8 mouse cellular contexts compared by ENCODE assay signal in genomic region chr4:120568005-120568404, GRCm38 (mm10). TPM values are rescaled to one million over a fixed set of nuclear protein-coding genes. Genes with fewer than 3 reads are reported as not detected.
DNase-seq lines count a peak whose midpoint lies in the region; ATAC-seq and TF ChIP-seq lines count a peak whose summit lies in the region.

No protein-coding gene starts in this region.

- H3K9me3 ChIP-seq in forebrain, embryonic 15.5 days, result no peaks in the 10 kb centered on the region
- no peaks in the 10 kb centered on the region for H3K9me3 ChIP-seq in intestine, postnatal 0 days (ENCODE audit: control insufficient read depth)
- H3K9me3 ChIP-seq in midbrain, embryonic 15.5 days, result no peaks in the 10 kb centered on the region

- no peak for ATAC-seq in forebrain, embryonic 15.5 days (replicated peaks)
- no peak for ATAC-seq in intestine, postnatal 0 days
- ATAC-seq in midbrain, embryonic 15.5 days (replicated peaks), result no peak

- peak overlapping the region; percentile 69 for H3K4me2 ChIP-seq in forebrain, embryonic 15.5 days (replicated peaks)
- H3K4me2 ChIP-seq in intestine, postnatal 0 days (replicated peaks; ENCODE audit: low read depth), result peak overlapping the region; percentile 89
- H3K4me2 ChIP-seq in midbrain, embryonic 15.5 days, result peak overlapping the region; percentile 79

- H3K27me3 ChIP-seq in forebrain, embryonic 15.5 days, result no peaks in the 10 kb centered on the region
- no peaks in the 10 kb centered on the region for H3K27me3 ChIP-seq in intestine, postnatal 0 days (replicated peaks; ENCODE audit: control insufficient read depth, insufficient read depth, low read length)
- no peaks in the 10 kb centered on the region for H3K27me3 ChIP-seq in midbrain, embryonic 15.5 days (replicated peaks)

- peaks cover 30% of the 10 kb centered on the region for H3K4me1 ChIP-seq in forebrain, embryonic 15.5 days
- peaks cover 13% of the 10 kb centered on the region; the same call in 1 of the 2 replicates for H3K4me1 ChIP-seq in intestine, postnatal 0 days (replicated peaks; ENCODE audit: control insufficient read depth, insufficient read depth, low read length)
- peaks cover 28% of the 10 kb centered on the region for H3K4me1 ChIP-seq in midbrain, embryonic 15.5 days

- H3K36me3 ChIP-seq in forebrain, embryonic 15.5 days, result peaks cover 25% of the 10 kb centered on the region
- 0 out of 2 replicates have a peak, but pooled peaks cover 12% of the 10 kb centered on the region for H3K36me3 ChIP-seq in intestine, postnatal 0 days (ENCODE audit: control insufficient read depth, insufficient read depth)
- no peaks in the 10 kb centered on the region for H3K36me3 ChIP-seq in midbrain, embryonic 15.5 days (replicated peaks)

- intact Hi-C loops in left cerebral cortex, adult 2 months (cut with DNase I), result no loop called here
- intact Hi-C loops in left cerebral cortex, postnatal 14 days (cut with DNase I), result no loop called here

- H3K4me3 ChIP-seq in forebrain, embryonic 15.5 days, result peak overlapping the region; percentile 95; the same call in 1 of the 2 replicates
- 0 out of 2 replicates have a peak overlapping the region, but pooled peaks have one; percentile 17 for H3K4me3 ChIP-seq in intestine, postnatal 0 days (ENCODE audit: low read depth, low read length)
- no peak overlapping the region for H3K4me3 ChIP-seq in midbrain, embryonic 15.5 days
- no peak overlapping the region for H3K4me3 ChIP-seq in left cerebral cortex, adult 2 months

- TF ChIP-seq CTCF in intestine, postnatal 0 days (IDR thresholded peaks at IDR 0.05; ENCODE audit: low read depth), result no peak
- no peak for TF ChIP-seq CTCF in left cerebral cortex, adult 2 months (IDR thresholded peaks at IDR 0.05)

- DNase-seq in adrenal gland, postnatal 14 days, result peak; percentile 32
- no peak for DNase-seq in adrenal gland, adult 8-10 months
- DNase-seq in left cerebral cortex, adult 2 months (ENCODE audit: extremely low spot score in 1 of 2, low spot score in 2 of 2), result no peak
- DNase-seq in left cerebral cortex, postnatal 14 days (ENCODE audit: low spot score in 2 of 2), result no peak
- DNase-seq in c-Kit-positive CD71-positive TER-119-positive erythroid progenitor cells, embryonic 14.5 days (ENCODE audit: low spot score), result no peak

- H3K27ac ChIP-seq in forebrain, embryonic 15.5 days (replicated peaks), result no peak overlapping the region
- peak overlapping the region; percentile 35 for H3K27ac ChIP-seq in intestine, postnatal 0 days (ENCODE audit: low read depth, low read length)
- no peak overlapping the region for H3K27ac ChIP-seq in midbrain, embryonic 15.5 days
- H3K27ac ChIP-seq in left cerebral cortex, adult 2 months, result no peak overlapping the region

- 28% methylated on average over 5 of the region's 5 CpGs for WGBS in forebrain, embryonic 15.5 days
- WGBS in intestine, postnatal 0 days, result 36% methylated on average over 5 of the region's 5 CpGs
- 57% methylated on average over 5 of the region's 5 CpGs for WGBS in midbrain, embryonic 15.5 days

- H3K9ac ChIP-seq in forebrain, embryonic 15.5 days (replicated peaks), result no peak overlapping the region; the same call in 1 of the 2 replicates
- peak overlapping the region; percentile 4; the same call in 1 of the 2 replicates for H3K9ac ChIP-seq in intestine, postnatal 0 days (ENCODE audit: low read depth, low read length)
- peak overlapping the region; percentile 27; the same call in 1 of the 2 replicates for H3K9ac ChIP-seq in midbrain, embryonic 15.5 days

RNA-seq across cellular contexts. Expression of gene Ctps, which starts 2.1 kb away (rescaled TPM):
- 31.7 and 37.3 TPM in 2 replicates for total RNA-seq in adrenal gland, postnatal 14 days (2021)
- total RNA-seq in adrenal gland, adult 8-10 months (2022), result 10 to 100 TPM; 36.8 to 41.7 (median 39.2) TPM
- polyA plus RNA-seq in forebrain, embryonic 15.5 days (2015; fragmentation: Nextera tagmentation; extraction: Ambion mirVana), result 96.1 and 97.7 TPM in 2 replicates
- polyA plus RNA-seq in intestine, postnatal 0 days (2015; fragmentation: Nextera tagmentation; extraction: Ambion mirVana), result 23.4 and 23.7 TPM in 2 replicates
- 70.9 and 78.4 TPM in 2 replicates for polyA plus RNA-seq in midbrain, embryonic 15.5 days (2015; fragmentation: Nextera tagmentation; extraction: Ambion mirVana)
- 10 to 100 TPM; 40.0 to 42.4 TPM for total RNA-seq in left cerebral cortex, adult 2 months (2021)
- 10 to 100 TPM; 52.3 to 53.6 TPM for total RNA-seq in left cerebral cortex, postnatal 14 days (2021)

RNA-seq across cellular contexts. Expression of gene Gm8439, which starts 20.5 kb away (rescaled TPM):
- total RNA-seq in adrenal gland, postnatal 14 days (2021), result not detected in 2 replicates
- total RNA-seq in adrenal gland, adult 8-10 months (2022), result not detected
- polyA plus RNA-seq in forebrain, embryonic 15.5 days (2015; fragmentation: Nextera tagmentation; extraction: Ambion mirVana), result not detected in 2 replicates
- not detected in 2 replicates for polyA plus RNA-seq in intestine, postnatal 0 days (2015; fragmentation: Nextera tagmentation; extraction: Ambion mirVana)
- not detected in 2 replicates for polyA plus RNA-seq in midbrain, embryonic 15.5 days (2015; fragmentation: Nextera tagmentation; extraction: Ambion mirVana)
- total RNA-seq in left cerebral cortex, adult 2 months (2021), result not detected
- total RNA-seq in left cerebral cortex, postnatal 14 days (2021), result not detected

RNA-seq across cellular contexts. Expression of gene Slfnl1, which starts 36.0 kb away (rescaled TPM):
- total RNA-seq in adrenal gland, postnatal 14 days (2021), result 0.19 TPM in 1 of 2 replicates, not detected in the other
- under 1 TPM; 0.22 to 0.59 (median 0.39) TPM for total RNA-seq in adrenal gland, adult 8-10 months (2022)
- polyA plus RNA-seq in forebrain, embryonic 15.5 days (2015; fragmentation: Nextera tagmentation; extraction: Ambion mirVana), result not detected in 2 replicates
- not detected in 2 replicates for polyA plus RNA-seq in intestine, postnatal 0 days (2015; fragmentation: Nextera tagmentation; extraction: Ambion mirVana)
- polyA plus RNA-seq in midbrain, embryonic 15.5 days (2015; fragmentation: Nextera tagmentation; extraction: Ambion mirVana), result not detected in 2 replicates
- under 1 TPM; 0.32 to 0.63 TPM for total RNA-seq in left cerebral cortex, adult 2 months (2021)
- under 1 TPM; 0.19 to 0.33 TPM for total RNA-seq in left cerebral cortex, postnatal 14 days (2021)

Comparison
In these comparisons a context has a peak if more than half of its experiments do, and no peak if none do; other contexts are left out.
1. H3K4me3 ChIP-seq: peak in forebrain, embryonic 15.5 days (single experiment) and intestine, postnatal 0 days (single experiment); none in midbrain, embryonic 15.5 days (single experiment) and left cerebral cortex, adult 2 months (single experiment).
2. Peak in every context shown above with its lines, with median percentiles within 50 percentile points of each other: H3K4me2 ChIP-seq.